Mouse (Mus musculus) inflammation-experienced regulatory T-cells (primary cell): ENCODE data around the gene Atf6b. TPM values are rescaled to one million over a fixed set of nuclear protein-coding genes. Genes with fewer than 3 reads are reported as not detected.

Experiments used
- polyA plus RNA-seq, 2 experiments: library from polyadenylated mRNA; unstranded; fragments of 100-300 nt; shearing (Covaris generic); gene quantifications; one replicate each; pipeline ENCODE4 v1.2.1; 2017

Atf6b gene
- polyA plus RNA-seq, result 10 to 100 TPM; 69.7 to 80.4 TPM

DNA sequence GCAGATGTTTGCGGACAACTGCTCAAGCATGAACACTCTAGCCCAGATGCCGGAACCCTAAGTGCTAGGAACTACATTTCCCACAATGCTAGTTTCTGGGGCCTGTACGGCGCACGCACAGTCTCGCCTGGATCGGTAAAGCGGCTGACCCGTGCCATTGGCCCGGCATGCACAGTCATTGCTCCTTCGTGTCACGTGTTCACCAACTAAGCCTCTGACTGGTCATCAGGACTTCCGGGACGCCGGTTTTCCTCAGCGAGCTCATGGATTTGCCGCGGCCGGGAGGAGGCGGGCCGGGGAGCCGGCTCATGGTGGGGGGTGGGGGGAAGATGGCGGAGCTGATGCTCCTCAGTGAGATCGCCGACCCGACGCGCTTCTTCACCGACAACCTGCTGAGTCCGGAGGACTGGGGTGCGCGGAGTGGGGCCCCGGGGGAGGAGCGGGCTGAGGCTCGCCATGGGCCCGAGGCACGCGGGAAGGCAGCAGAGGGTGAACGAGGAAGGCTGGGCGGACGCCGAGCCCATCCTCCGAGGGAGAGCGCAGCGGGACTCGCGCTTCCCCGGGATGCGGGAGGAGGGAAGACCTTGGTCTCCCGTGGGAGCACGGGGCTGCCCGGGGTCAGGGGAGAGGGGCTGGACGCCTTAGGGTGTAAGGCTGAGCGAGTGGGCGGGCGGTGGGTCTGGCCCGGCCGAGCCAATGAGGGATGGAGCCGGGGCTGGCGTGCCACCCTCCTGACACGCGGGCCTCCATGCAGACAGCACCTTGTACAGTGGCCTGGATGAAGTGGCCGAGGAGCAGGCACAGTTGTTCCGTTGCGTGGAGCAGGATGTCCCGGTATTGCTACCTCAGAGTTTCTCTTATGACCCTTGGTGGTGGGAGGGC, at the start of gene Atf6b:
Atf6b (plus strand) TSS at position 241 of the 882 bp plus-strand sequence.

DNA sequence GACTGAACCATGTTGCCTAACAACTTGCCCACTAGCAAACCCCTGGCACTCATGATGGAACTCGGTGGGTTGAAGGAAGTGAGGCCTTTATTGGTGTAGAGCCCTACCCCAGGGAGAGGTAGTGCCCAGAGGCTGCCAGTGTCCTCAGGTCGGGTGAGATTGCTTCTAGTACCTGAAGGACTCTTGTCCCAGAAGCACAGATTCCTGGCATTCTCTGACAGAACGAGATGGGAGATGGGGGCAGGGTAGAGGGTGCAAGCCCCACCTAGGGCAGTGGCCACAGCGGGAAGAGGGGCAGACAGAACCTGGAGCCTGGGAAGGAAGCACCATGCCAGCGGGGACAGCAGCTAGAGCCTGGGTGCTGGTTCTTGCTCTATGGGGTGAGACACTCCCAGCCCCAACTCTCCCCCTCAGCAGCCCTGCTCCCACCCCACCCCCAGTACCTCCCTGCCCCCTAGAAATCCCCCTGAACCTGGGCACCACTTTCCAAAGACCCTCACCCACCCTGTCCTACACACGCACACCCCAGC, 49.3 kb upstream of the Atf6b start, which contains the start of gene Ager:
Ager (plus strand) TSS at position 297 of the 530 bp plus-strand sequence.

DNA sequence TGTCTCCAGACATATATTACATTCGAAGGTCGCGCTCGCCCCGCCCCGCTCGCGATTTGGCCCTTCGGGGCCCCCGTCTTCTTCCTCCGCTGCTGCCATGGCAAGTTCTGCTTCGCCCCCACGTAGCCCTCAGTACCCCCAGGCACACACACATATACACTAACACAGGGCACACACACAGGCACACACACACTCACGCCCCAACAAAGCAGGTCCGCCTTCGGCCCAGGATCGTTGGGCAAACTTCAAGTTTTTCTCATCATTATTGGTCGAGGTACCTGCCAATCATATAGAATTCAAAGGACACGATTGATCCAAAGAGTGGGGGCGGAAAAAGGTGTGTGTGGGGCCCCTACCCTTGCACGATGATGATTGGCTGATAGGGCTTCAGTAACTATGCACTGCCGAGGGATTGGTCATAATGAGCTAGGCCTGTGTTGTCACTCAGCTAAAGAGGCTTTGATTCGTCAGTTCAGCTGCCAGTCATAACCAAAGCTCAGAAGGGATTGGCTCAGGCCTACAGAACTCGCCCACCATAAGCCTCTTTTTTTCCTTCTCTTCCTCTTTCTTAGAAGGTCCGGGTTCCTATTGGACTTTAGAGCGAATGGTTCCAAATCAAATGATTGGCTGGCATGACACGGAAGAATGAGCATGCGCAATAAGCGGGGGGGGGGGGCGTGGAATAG, 43.4 kb upstream of the Atf6b start, which contains the start of gene Rnf5:
Rnf5 (minus strand) TSS at position 316 of the 686 bp plus-strand sequence.

DNA sequence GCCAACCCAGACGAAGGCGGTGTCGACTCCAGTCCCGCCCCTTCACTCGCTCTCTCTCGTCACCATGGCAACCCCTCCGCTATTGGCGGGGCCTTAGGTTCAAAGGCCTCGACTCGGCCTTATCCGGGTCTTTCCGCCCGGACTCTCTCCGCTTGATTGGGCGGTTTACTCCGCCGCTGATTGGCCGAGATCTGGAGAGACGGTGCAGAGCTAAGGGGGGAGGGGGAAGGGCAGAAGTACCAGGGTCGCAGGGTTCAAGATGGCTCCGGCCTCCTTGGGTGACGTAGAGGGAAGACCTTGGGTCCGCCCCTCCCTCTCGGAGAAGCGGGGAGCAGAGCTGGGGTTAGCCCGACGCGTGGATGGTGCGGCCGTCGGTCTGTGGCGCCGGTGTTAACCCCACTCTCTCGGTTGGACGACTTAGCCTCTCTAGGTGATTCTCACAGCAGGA, 42.9 kb upstream of the Atf6b start, which contains the start of gene Agpat1:
Agpat1 (plus strand) TSS at position 202 of the 448 bp plus-strand sequence.

DNA sequence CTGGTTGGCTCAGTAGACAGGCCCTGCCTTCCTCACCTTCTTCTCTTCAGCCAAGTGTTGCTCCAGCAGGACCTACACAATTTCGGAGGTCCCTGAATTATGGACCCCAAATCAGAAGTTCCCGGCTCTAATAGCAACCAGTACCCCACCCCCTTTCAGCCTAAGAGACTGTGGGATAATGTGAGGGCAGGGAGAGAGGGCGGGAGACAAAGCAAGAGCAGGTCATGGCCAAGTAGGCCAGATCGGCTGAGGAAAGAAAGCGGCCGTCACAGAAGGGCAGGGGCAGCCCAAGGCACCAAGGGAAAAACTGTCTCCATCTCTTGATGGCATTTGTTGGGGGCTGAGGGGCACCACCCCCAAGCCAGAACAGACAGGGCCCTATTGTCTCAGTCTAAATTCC, 31.1 kb upstream of the Atf6b start, which contains the start of gene Egfl8:
Egfl8 (minus strand) TSS at position 101 of the 400 bp plus-strand sequence.

DNA sequence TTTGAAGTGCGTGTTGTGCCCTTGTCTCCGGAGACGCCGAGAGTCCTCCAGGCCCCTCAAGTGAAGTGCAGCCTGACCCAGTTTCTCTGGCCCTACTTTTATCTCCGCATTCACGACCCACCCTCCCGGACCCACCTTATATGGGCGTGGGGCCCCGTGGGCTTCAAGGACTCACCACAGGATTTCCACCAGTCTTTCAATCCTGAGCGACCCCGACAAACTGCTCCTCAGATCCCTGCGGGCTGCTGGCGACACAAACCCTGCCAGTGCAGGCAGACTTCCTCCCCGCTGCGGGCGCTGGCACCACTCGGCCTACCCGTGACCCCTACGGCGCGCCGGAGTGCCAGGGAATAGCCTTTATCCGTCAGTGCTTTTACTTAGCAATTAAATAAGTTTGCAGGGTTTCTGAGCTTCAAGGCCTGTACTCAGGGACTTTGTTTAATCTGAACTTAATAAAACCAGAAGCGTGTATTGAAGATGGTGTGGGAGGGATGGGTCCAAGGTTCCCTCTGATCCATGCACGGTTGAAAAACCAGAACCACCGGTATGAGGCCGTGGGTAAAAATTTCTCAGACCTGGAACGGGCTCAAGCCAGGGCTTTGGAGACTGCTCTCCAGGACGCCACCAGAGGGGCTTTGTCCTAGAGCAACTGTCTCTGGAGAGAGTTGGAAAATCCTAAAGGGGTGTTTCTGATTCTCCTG, 18.9 kb upstream of the Atf6b start, which contains the start of gene Ppt2:
Ppt2 (minus strand) TSS at position 568 of the 701 bp plus-strand sequence.

DNA sequence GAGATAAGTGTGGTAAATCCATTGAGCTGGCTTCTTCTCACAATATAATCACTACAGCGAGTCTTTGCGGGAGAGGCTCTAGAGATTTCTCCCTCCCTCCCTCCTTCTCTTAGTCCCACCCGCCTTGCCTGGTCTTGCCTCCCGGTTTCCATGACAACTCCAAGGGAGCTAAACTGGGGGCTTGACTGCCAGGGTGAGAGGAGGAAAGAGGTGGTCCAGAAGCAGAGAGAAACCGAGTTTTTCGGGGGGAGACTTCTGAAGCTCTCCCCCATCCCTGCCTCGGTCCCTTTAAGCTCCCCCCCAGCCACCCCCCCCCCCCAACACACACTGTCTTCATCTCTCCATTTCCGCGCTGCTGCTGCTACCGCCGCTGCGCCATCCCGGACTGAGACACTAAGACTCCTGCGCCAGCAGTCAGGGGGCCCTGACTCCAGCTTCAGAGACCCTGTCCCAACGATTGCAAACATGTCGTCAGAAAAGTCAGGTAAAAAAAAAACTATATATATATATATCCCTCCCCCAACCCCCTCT, 17.7 kb upstream of the Atf6b start, which contains the start of gene Prrt1:
Prrt1 (plus strand) TSS at position 313 of the 531 bp plus-strand sequence.

DNA sequence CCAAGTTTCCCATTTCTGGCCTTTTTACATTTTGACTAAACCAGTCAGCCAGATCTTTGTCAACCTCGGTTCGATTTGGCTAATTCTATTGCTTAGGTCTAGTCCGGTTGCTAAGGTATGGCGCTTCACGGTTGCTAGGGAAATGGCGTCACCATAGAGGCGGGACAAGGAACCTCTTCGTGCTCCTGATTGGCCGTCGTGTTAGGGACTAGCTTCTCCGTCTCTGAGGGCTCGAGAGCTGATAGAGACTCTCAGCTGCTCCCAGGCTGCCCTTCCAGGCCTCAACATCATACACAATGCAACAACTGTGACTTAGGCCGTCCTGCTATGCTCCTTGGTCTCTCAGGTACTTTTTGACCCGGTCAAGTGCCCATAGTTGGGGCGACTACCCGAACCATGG, 2.3 kb upstream of the Atf6b start, which contains the start of gene Fkbpl:
Fkbpl (plus strand) TSS at position 157 of the 400 bp plus-strand sequence.

DNA sequence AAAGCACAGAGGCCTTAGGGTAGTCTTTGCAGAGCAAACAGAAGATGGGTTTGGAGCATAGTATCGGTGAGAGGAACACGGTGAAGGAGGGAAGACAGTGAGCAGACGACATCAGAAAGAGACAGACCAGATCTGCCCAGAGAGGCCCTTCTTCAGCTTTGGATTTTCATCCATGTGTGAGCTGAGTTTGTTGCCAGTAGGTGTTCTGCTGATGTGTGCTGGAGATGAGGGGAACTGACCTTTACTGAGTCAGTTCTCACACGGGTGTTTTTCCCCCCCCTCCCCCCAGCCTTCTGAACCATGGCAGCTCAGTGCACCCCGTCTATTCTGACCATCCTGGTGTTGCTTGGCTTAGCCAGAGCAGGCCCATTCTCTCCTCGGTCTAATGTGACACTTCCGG, 23.3 kb downstream of the Atf6b start, which contains the start of gene Tnxb:
Tnxb (plus strand) TSS at position 301 of the 400 bp plus-strand sequence.

Other genes starting within 250 kb of the Atf6b start
- 1 to 10 TPM in 1 of 2 experiments, under 1 TPM in 1; 0.71 to 1.6 TPM for gene BC051142, start 248.3 kb upstream of the Atf6b start, polyA plus RNA-seq
- gene Btnl4, start 169.8 kb upstream of the Atf6b start, polyA plus RNA-seq, result under 1 TPM in 1 of 2 experiments, not detected in 1; 0.99 TPM
- under 1 TPM in 1 of 2 experiments, not detected in 1; 0.22 TPM for gene Btnl6, start 129.8 kb upstream of the Atf6b start, polyA plus RNA-seq
- 1 to 10 TPM in 1 of 2 experiments, under 1 TPM in 1; 0.71 to 1.5 TPM for gene Notch4, start 82.9 kb upstream of the Atf6b start, polyA plus RNA-seq
- 100 to 1,000 TPM; 242 to 367 TPM for gene Gpsm3, start 57.3 kb upstream of the Atf6b start, polyA plus RNA-seq
- gene Pbx2, start 55.9 kb upstream of the Atf6b start, polyA plus RNA-seq, result 10 to 100 TPM; 15.0 to 18.2 TPM
- gene Ager, start 49.3 kb upstream of the Atf6b start, polyA plus RNA-seq, result 1 to 10 TPM; 1.3 to 3.4 TPM
- gene Rnf5, start 43.5 kb upstream of the Atf6b start, polyA plus RNA-seq, result 100 to 1,000 TPM in 1 of 2 experiments, 10 to 100 TPM in 1; 91.5 to 117 TPM
- gene Agpat1, start 42.9 kb upstream of the Atf6b start, polyA plus RNA-seq, result 10 to 100 TPM; 21.3 to 25.3 TPM
- 1 to 10 TPM in 1 of 2 experiments, under 1 TPM in 1; 0.44 to 3.0 TPM for gene Egfl8, start 31.2 kb upstream of the Atf6b start, polyA plus RNA-seq
- 10 to 100 TPM; 19.9 to 26.0 TPM for gene Ppt2, start 18.6 kb upstream of the Atf6b start, polyA plus RNA-seq
- 1 to 10 TPM; 6.5 to 8.5 TPM for gene Prrt1, start 17.6 kb upstream of the Atf6b start, polyA plus RNA-seq
- 1 to 10 TPM; 3.7 to 7.1 TPM for gene Fkbpl, start 2.4 kb upstream of the Atf6b start, polyA plus RNA-seq
- under 1 TPM in 1 of 2 experiments, not detected in 1; 0.09 TPM for gene Tnxb, start 23.4 kb downstream of the Atf6b start, polyA plus RNA-seq
- 1 to 10 TPM in 1 of 2 experiments, under 1 TPM in 1; 0.16 to 4.8 TPM for gene C4b, start 96.7 kb downstream of the Atf6b start, polyA plus RNA-seq
- not detected for gene Cyp21a1, start 157.4 kb downstream of the Atf6b start, polyA plus RNA-seq
- 10 to 100 TPM; 29.4 to 36.0 TPM for gene Stk19, start 189.8 kb downstream of the Atf6b start, polyA plus RNA-seq
- 10 to 100 TPM; 63.2 to 66.7 TPM for gene Dxo, start 189.9 kb downstream of the Atf6b start, polyA plus RNA-seq
- 100 to 1,000 TPM; 103 to 142 TPM for gene Skiv2l, start 203.1 kb downstream of the Atf6b start, polyA plus RNA-seq
- gene Nelfe, start 203.2 kb downstream of the Atf6b start, polyA plus RNA-seq, result 10 to 100 TPM; 48.2 to 64.7 TPM
- under 1 TPM; 0.40 to 0.65 TPM for gene Cfb, start 215.4 kb downstream of the Atf6b start, polyA plus RNA-seq
- gene Zbtb12, start 232.3 kb downstream of the Atf6b start, polyA plus RNA-seq, result under 1 TPM; 0.27 to 0.39 TPM
- not detected for gene Gm20547, start 234.9 kb downstream of the Atf6b start, polyA plus RNA-seq